Mouse (Mus musculus) brown adipose tissue, adult 24 weeks (tissue): ENCODE data around the gene Armc3. TPM values are rescaled to one million over a fixed set of nuclear protein-coding genes. Genes with fewer than 3 reads are reported as not detected.

Experiments used
- H3K27ac ChIP-seq: fragments of 200-500 bp; replicated peaks from 2 replicates; pipeline ENCODE4 v1.5.1; 2012; ENCODE audit warnings: low read depth, mild to moderate bottlenecking, low read length
- H3K4me1 ChIP-seq: fragments of 200-500 bp; 2 replicates; pipeline ENCODE4 v1.6.1; 2012; ENCODE audit warnings: low read length, mixed read lengths; ENCODE audit not compliant: control insufficient read depth, insufficient read depth, insufficient read length
- H3K4me3 ChIP-seq: fragments of 200-500 bp; 2 replicates; pipeline ENCODE4 v1.5.1; 2012; ENCODE audit warnings: low read depth, mild to moderate bottlenecking, low read length, moderate library complexity; ENCODE audit not compliant: insufficient read depth
- polyA plus RNA-seq: library from polyadenylated mRNA; stranded (reverse); fragments of >200 nt; gene quantifications from 2 replicates; pipeline ENCODE4 v1.2.4, GENCODE M21; 2012; ENCODE audit not compliant: missing spikeins, insufficient read depth, insufficient read length

Armc3 gene
- polyA plus RNA-seq, 1 experiment: not detected

GRCm38 (mm10) chr2:19351615-19352253 lies 152.6 kb downstream of the Armc3 start:
- no peaks in the 10 kb centered on the region for H3K4me1 ChIP-seq
- no peak overlapping the region for H3K4me3 ChIP-seq

GRCm38 (mm10) chr2:19353158-19353557 lies 154.1 kb downstream of the Armc3 start:
- Histone ChIP-seq H3K27ac (no peak overlapping the region), H3K4me3 (no peak overlapping the region), H3K4me1 (no peaks in the 10 kb centered on the region)

More at GRCm38 (mm10) chr2:19351615-19352253, 152.6 kb downstream of the Armc3 start:
- no peak overlapping the region for H3K27ac ChIP-seq

Other genes starting within 250 kb of the Armc3 start
- 6.3 and 7.7 TPM in 2 replicates for gene Pip4k2a, start 201.2 kb upstream of the Armc3 start, polyA plus RNA-seq
- not detected in 2 replicates for gene 4930426L09Rik, start 201.0 kb upstream of the Armc3 start, polyA plus RNA-seq
- gene Msrb2, start 172.1 kb downstream of the Armc3 start, polyA plus RNA-seq: 67.2 and 79.8 TPM in 2 replicates
- gene Ptf1a, start 246.4 kb downstream of the Armc3 start, polyA plus RNA-seq: not detected in 2 replicates